Mouse (Mus musculus) hindbrain, embryonic 15.5 days (tissue): ENCODE measurements around the gene Edem1. TPM values are rescaled to one million over a fixed set of nuclear protein-coding genes. Genes with fewer than 3 reads are reported as not detected.
A peak's percentile ranks its signal among the peaks of the same experiment; 100 is the strongest.

Source experiments
- ATAC-seq: fragments of 200-750 bp; cut with Nextera tagmentation; 2 replicates; pipeline ENCODE4 v1.8.0; 2017; ENCODE audit warnings: low read depth, moderate number of reproducible peaks, moderate TSS enrichment; ENCODE audit not compliant: low FRiP score
- H3K27ac ChIP-seq: fragments of 300-500 bp; sonication (generic); replicated peaks from 2 replicates; pipeline ENCODE4 v1.5.1; 2015; ENCODE audit warnings: mild to moderate bottlenecking, inconsistent platforms
- H3K27me3 ChIP-seq: fragments of 300-500 bp; sonication (generic); 2 replicates; pipeline ENCODE4 v1.6.1; 2015; ENCODE audit warnings: control low read depth, inconsistent platforms
- H3K36me3 ChIP-seq: fragments of 300-500 bp; sonication (generic); 2 replicates; pipeline ENCODE4 v1.6.1; 2015; ENCODE audit warnings: control low read depth, inconsistent platforms
- H3K4me1 ChIP-seq: fragments of 300-500 bp; sonication (generic); replicated peaks from 2 replicates; pipeline ENCODE4 v1.6.1; 2015; ENCODE audit warnings: control low read depth, inconsistent platforms
- H3K4me2 ChIP-seq: fragments of 300-500 bp; sonication (generic); 2 replicates; pipeline ENCODE4 v1.6.1; 2015; ENCODE audit warnings: moderate library complexity, mild to moderate bottlenecking, inconsistent platforms
- H3K4me3 ChIP-seq: fragments of 300-500 bp; sonication (generic); 2 replicates; pipeline ENCODE4 v1.5.1; 2015; ENCODE audit warnings: mild to moderate bottlenecking, inconsistent platforms
- H3K9ac ChIP-seq: fragments of 300-500 bp; sonication (generic); 2 replicates; pipeline ENCODE4 v1.6.1; 2015; ENCODE audit warnings: inconsistent platforms
- H3K9me3 ChIP-seq: fragments of 300-500 bp; sonication (generic); 2 replicates; pipeline ENCODE4 v1.6.1; 2016; ENCODE audit warnings: control low read depth, inconsistent platforms
- WGBS: fragments of 180-500 bp; shearing (Covaris S2); methylation state at CpG from one replicate; pipeline ENCODE4 v1.1.7; 2015; 5-methylcytosine and 5-hydroxymethylcytosine counted together
- polyA plus RNA-seq: library from polyadenylated mRNA; unstranded; fragments of >200 nt; fragmentation: Nextera tagmentation; extraction: Ambion mirVana; gene quantifications from 2 replicates; pipeline ENCODE4 v1.2.1, GENCODE M21; 2015

Edem1 gene
- 5.8 and 10.2 TPM in 2 replicates for polyA plus RNA-seq

DNA sequence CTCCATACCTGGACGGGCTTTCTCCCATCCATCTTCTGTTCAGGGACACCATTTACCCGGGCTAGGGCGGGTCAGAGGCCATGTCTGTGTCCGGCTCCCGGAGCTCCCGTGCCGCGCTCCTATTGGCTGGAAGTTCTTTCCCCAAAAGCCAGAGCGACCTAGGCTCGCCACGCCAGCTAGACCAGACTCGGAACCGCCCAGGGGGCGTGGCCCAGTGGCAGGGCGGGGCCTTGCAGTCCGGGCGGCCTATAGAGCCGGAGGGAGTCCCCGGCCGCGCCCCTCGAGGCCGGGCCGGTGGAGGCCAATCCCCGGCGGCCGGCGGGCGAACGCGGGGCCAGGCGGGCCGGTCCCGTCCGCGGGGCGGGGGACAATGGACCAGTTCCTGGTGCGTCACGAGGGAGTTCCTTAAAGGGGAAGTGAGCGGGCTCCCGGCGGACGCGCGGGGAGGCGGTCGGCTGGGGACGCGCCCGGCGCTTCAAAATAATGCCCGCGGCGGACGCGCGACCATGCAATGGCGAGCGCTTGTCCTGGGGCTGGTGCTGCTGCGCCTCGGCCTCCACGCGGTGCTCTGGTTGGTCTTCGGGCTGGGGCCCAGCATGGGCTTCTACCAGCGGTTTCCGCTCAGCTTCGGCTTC, at the start of gene Edem1:
Gene Edem1 (plus strand): TSS at position 408 of the 635 bp plus-strand sequence.
- Histone ChIP-seq H3K4me1 (peaks cover 18% of the 10 kb centered on the region), H3K27me3 (no peaks in the 10 kb centered on the region), H3K9ac (peak within 1 kb of the TSS; percentile 82), H3K4me3 (peak within 1 kb of the TSS; percentile 73), H3K36me3 (peaks cover 4% of the 10 kb centered on the region; the same call in 1 of the 2 replicates), H3K9me3 (no peaks in the 10 kb centered on the region), H3K27ac (peak within 1 kb of the TSS; percentile 77), H3K4me2 (peak within 1 kb of the TSS; percentile 80)
- peak; percentile 96 for ATAC-seq
- under 1% methylated on average over 65 of the region's 67 CpGs for WGBS

DNA sequence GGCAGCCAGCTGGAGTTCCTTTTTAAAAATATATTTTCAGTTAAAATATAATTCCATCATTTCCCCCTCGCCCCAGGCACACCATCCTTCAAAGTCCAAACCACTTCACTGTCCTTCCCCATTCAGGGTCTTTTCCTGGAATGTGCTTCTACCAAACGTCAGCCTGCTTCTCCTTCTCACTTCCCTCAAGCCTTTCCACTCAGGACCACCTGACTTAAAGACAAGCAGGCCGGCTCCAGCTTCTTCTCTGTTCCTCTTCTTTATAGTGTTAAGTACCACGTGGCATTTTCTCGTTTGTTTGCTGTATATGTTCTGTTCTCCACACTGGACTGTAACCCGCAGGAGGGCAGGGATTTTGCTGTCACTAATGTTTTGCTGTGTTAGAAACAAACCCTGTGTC, 46.6 kb upstream of the Edem1 start:
- ATAC-seq = no peak
- Histone ChIP-seq H3K4me1 (peaks cover 30% of the 10 kb centered on the region), H3K27ac (no peak overlapping the region), H3K4me2 (no peak overlapping the region), H3K27me3 (no peaks in the 10 kb centered on the region), H3K9me3 (no peaks in the 10 kb centered on the region), H3K9ac (no peak overlapping the region), H3K4me3 (no peak overlapping the region), H3K36me3 (no peaks in the 10 kb centered on the region)
- WGBS = 70% methylated on average over 6 of the region's 6 CpGs

DNA sequence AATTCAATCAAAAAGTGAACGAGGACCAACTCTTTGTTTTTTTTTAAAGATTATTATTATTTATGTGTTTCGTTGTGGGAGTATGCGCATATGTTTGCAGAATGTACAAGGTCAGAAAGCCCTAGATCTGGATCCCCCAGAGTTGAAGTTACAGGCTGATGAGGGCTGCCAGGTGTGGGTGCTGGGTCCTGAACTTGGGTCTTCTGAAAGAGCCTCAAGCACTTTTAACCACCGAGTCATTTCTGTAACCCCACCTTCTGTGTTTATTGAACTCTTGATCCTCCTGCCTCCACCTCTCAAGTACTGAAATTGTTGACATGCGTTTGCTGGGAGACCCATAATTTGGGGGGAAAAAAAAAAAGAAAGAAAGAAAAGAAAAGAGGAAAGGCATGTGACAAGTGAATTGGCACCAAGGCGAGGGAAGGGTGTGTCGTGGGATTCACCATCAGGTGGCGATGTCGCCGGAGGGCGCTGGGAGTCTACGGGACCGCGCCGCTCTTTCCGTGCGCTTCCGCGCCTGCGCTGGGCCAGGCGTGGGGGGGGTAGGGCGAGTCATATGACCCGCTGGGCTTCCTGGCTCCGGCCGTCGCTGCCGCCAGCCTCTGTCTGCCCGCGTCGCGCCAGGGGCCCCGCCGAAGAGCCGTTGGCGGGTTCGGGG, 45.8 kb upstream of the Edem1 start, which contains the start of gene Arl8b:
Gene Arl8b (plus strand): TSS at position 574 of the 658 bp plus-strand sequence.
- Histone ChIP-seq H3K4me3 (peak within 1 kb of the TSS; percentile 90), H3K27ac (peak within 1 kb of the TSS; percentile 89), H3K36me3 (no peaks in the 10 kb centered on the region), H3K4me2 (peak within 1 kb of the TSS; percentile 64), H3K9me3 (no peaks in the 10 kb centered on the region), H3K9ac (peak within 1 kb of the TSS; percentile 99), H3K27me3 (no peaks in the 10 kb centered on the region), H3K4me1 (peaks cover 30% of the 10 kb centered on the region)
- 10% methylated on average over 36 of the region's 36 CpGs for WGBS
- peak; percentile 95 for ATAC-seq

DNA sequence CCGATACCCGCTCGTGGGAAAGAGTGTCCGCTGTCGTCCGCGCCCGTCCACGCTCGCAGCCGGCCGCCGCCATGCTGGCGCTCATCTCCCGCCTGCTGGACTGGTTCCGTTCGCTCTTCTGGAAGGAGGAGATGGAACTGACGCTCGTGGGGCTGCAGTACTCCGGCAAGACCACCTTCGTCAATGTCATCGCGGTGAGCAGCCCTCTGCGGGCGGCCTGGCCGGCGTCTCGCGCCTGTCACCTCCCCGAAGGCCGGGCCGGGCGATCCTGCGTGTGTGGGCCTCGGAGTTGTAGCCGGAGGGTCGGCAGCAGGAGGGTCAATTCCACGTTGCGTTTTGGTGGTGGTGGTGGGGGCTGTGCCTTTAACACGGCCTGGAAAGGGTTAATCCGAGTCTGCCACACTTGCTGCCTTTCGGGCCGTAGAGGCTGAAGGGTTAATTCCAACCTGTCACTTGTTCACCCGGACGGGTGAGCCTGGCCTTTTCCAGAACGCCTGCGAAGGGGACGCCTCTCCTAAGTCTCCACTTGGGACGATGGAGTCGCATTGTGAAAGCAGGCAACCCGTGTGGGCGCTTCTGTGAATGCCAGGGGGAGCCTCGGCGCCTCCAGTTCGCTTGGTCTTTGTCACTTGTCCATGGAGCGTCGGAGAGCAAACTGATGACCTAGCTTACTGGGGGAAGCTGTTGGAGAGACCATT, 45.1 kb upstream of the Edem1 start:
- ATAC-seq = peak; percentile 82
- peak overlapping the region; percentile 99 for H3K9ac ChIP-seq
- H3K36me3 ChIP-seq = no peaks in the 10 kb centered on the region
- no peaks in the 10 kb centered on the region for H3K9me3 ChIP-seq
- H3K4me2 ChIP-seq = peak overlapping the region; percentile 64
- under 1% methylated on average over 57 of the region's 57 CpGs for WGBS
- H3K4me3 ChIP-seq = peak overlapping the region; percentile 90
- peak overlapping the region; percentile 89 for H3K27ac ChIP-seq
- no peaks in the 10 kb centered on the region for H3K27me3 ChIP-seq
- H3K4me1 ChIP-seq = peaks cover 30% of the 10 kb centered on the region

DNA sequence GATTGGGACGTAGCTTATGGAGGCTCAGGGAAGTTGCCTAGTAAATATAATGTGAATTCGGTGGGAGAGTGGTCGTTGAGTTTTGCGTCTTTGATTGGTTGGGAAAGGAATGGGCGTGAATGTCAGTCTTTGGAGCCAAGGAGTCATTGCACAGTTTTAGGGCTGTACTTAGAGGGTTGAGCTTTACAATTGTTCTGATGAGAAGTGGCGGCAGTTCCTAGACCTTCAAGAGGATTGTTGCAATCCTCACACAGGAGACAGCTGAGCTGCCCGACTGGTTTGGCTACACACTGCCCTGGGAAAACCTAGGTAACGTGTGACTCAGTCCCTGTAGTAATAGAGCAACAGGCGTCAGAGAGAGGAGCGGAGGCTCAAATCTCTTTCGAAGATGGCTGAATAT, 44.4 kb upstream of the Edem1 start:
- peak overlapping the region; percentile 64 for H3K4me2 ChIP-seq
- H3K9ac ChIP-seq = peak overlapping the region; percentile 99
- peaks cover 30% of the 10 kb centered on the region for H3K4me1 ChIP-seq
- 37% methylated on average over 11 of the region's 11 CpGs for WGBS
- ATAC-seq = no peak
- no peaks in the 10 kb centered on the region for H3K27me3 ChIP-seq
- no peaks in the 10 kb centered on the region for H3K9me3 ChIP-seq
- peak overlapping the region; percentile 90 for H3K4me3 ChIP-seq
- H3K27ac ChIP-seq = peak overlapping the region; percentile 89; the same call in 1 of the 2 replicates
- H3K36me3 ChIP-seq = no peaks in the 10 kb centered on the region

DNA sequence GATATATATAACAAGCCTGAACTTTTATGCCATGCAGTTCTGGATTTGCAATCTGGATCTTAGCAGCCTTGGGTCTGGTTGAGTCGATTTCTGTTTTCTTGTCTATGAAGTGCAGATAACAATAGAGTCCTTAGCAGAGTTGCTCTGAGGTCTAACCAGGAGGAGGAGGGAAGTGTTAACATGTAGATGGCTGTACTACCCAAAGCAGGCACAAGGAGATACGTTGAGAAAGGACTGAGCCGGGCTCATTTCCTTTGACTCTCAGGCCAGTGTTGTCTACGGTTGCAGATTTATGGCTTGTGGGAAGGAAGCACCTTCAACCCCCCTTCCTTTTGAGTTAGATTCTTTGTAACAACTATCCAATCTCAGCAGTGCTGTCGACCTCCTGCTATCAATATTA, 43.6 kb upstream of the Edem1 start:
- WGBS = 73% methylated on average over 5 of the region's 5 CpGs
- Histone ChIP-seq H3K9ac (peak overlapping the region; percentile 99; the same call in 1 of the 2 replicates), H3K4me3 (peak overlapping the region; percentile 90), H3K4me1 (peaks cover 30% of the 10 kb centered on the region), H3K36me3 (no peaks in the 10 kb centered on the region), H3K27me3 (no peaks in the 10 kb centered on the region), H3K4me2 (peak overlapping the region; percentile 64), H3K27ac (no peak overlapping the region), H3K9me3 (no peaks in the 10 kb centered on the region)
- ATAC-seq = no peak

DNA sequence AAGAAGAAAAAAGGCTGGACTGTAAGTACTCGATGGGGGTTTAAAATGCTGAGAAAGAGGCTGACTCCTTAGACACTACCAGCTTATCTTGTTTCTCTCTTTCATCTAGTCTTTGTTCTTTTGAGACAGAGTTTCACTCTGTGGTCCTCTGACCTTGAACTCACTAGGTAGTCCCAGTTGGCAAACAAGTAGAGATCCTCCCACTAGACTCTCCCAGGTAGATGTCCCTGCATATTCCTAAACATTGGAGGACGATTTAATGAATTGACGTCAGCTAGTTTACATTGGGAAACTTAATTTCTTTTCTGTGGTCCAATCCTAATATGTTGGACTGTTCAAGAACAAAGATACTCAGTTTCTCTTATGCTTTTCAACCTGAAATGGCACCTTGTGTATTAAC, 42.9 kb upstream of the Edem1 start:
- Histone ChIP-seq H3K27me3 (no peaks in the 10 kb centered on the region), H3K4me3 (no peak overlapping the region), H3K27ac (no peak overlapping the region), H3K9ac (no peak overlapping the region), H3K4me1 (peaks cover 30% of the 10 kb centered on the region), H3K9me3 (no peaks in the 10 kb centered on the region), H3K36me3 (no peaks in the 10 kb centered on the region), H3K4me2 (0 out of 2 replicates have a peak overlapping the region, but pooled peaks have one; percentile 64)
- WGBS = 94% methylated on average over 3 of the region's 3 CpGs
- no peak for ATAC-seq

DNA sequence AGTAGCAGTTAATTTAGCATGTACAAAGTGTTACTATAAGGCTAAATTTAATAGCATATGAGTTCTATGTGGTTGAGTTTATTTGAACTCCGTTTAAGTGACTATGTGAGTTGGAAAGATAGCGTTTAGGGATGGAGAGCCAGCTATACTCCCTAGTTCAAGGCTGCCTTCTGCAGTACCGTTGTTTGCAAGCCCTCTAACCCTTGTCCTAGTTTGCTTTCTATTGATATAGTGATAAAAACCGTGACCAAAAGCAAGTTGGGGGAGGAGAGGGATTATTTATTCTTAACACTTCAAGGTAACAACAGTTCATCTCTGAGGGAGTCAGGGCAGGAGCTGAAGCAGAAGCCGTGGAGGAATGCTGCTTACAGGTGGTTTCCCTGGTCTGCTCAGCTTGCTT, 36.9 kb upstream of the Edem1 start:
- H3K9ac ChIP-seq = no peak overlapping the region
- no peaks in the 10 kb centered on the region for H3K36me3 ChIP-seq
- 80% methylated on average over 5 of the region's 5 CpGs for WGBS
- peaks cover 9% of the 10 kb centered on the region for H3K4me1 ChIP-seq
- no peaks in the 10 kb centered on the region for H3K27me3 ChIP-seq
- no peak overlapping the region for H3K4me2 ChIP-seq
- no peak for ATAC-seq
- H3K27ac ChIP-seq = no peak overlapping the region
- no peaks in the 10 kb centered on the region for H3K9me3 ChIP-seq
- no peak overlapping the region for H3K4me3 ChIP-seq

DNA sequence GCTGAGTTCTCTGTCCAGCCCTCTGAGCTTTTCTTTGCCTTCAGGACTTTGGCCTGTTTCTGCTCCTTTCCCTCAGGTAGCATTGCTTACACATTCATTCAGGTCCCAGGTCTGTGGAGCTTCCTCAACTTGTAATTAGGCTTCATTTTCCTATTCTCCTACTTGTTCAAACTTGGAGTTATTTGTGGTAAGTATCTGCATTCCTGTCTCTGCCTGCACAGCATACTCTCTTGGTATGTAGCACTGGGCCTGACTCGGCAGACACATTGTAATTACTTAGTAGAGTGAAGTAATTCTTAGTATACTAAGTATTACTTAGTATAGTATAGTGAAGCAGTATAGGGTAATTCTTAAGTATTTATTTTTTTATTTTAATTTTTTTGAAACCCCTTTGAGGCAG, 32.5 kb upstream of the Edem1 start:
- H3K9ac ChIP-seq = no peak overlapping the region
- no peaks in the 10 kb centered on the region for H3K27me3 ChIP-seq
- no peak overlapping the region for H3K27ac ChIP-seq
- H3K4me2 ChIP-seq = no peak overlapping the region
- H3K36me3 ChIP-seq = no peaks in the 10 kb centered on the region
- peaks cover 12% of the 10 kb centered on the region; the same call in 1 of the 2 replicates for H3K4me1 ChIP-seq
- WGBS = 84% methylated on average over 1 of the region's 1 CpGs
- no peaks in the 10 kb centered on the region for H3K9me3 ChIP-seq
- no peak overlapping the region for H3K4me3 ChIP-seq
- ATAC-seq = no peak

DNA sequence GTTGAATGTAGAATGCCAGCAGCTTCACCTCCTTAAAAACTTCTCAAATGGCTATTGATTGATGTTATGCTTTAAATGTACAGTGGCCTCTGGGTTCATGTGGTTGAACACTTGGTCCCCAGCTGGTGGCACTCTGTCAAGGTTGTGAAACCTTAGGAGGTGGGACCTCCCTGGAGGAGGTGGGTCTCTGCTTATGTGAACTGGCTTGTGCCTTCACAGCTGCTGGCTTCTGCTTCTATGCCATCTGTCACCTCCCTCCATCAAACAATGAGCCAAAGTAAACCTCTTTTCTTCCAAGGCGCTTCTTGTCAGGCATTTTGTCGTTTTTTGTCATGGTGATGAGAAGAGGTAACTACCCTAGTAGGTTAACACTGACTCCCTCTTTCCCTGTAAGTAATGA, 31.7 kb upstream of the Edem1 start:
- Histone ChIP-seq H3K4me3 (no peak overlapping the region), H3K4me2 (no peak overlapping the region), H3K27ac (no peak overlapping the region), H3K36me3 (no peaks in the 10 kb centered on the region), H3K27me3 (no peaks in the 10 kb centered on the region), H3K9me3 (no peaks in the 10 kb centered on the region), H3K9ac (no peak overlapping the region), H3K4me1 (peaks cover 12% of the 10 kb centered on the region; the same call in 1 of the 2 replicates)
- no peak for ATAC-seq
- WGBS = 24% methylated on average over 2 of the region's 2 CpGs

DNA sequence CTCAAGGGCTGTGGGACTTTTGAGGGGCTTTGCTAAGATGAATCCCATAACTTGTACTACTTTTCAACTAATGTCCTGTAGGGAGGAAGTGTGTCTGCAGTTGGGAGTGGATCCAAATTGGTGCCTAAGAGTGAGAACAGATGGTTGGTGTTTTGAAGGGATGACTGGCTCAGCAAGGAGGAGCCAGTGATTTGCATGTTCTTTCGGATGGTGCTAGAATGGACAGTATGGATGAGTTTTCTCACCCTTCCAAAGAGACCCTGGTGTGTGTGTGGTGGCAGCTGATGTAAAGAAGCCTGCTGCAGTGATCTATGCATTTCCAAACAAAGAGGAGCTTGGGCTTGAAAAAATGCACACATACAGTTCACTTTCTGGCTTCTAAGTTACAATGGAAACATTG, 23.2 kb upstream of the Edem1 start:
- no peak overlapping the region for H3K27ac ChIP-seq
- ATAC-seq = 0 out of 2 replicates have a peak, but pooled peaks have one; percentile 35
- no peak overlapping the region for H3K4me2 ChIP-seq
- H3K27me3 ChIP-seq = no peaks in the 10 kb centered on the region
- no peak overlapping the region for H3K9ac ChIP-seq
- no peaks in the 10 kb centered on the region for H3K36me3 ChIP-seq
- H3K9me3 ChIP-seq = no peaks in the 10 kb centered on the region
- H3K4me1 ChIP-seq = peaks cover 16% of the 10 kb centered on the region
- no peak overlapping the region for H3K4me3 ChIP-seq
- 7% methylated on average over 1 of the region's 1 CpGs for WGBS

DNA sequence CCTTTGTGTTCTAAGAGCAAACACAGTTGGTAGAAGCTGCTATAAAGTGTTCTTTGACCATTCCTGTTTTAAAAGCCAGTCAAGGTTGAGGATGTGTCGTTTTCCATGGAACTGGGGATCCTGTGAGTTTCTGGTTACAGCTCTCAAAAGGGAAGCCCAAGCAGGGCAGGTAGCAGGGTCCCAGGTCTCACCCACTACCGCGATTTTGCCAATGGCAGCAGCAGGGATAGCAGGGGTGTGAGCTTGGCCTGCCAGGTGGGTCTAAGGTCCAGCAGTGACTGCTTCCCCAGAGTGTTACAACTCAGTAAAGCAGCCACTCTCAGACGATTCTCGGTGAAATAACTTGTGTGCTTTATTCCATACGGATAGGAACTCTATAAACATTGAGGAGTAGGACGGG, 22.6 kb upstream of the Edem1 start:
- ATAC-seq = no peak
- Histone ChIP-seq H3K4me1 (peaks cover 16% of the 10 kb centered on the region), H3K9me3 (no peaks in the 10 kb centered on the region), H3K27me3 (no peaks in the 10 kb centered on the region), H3K27ac (no peak overlapping the region), H3K4me3 (no peak overlapping the region), H3K4me2 (no peak overlapping the region), H3K9ac (no peak overlapping the region), H3K36me3 (no peaks in the 10 kb centered on the region)
- WGBS = 86% methylated on average over 7 of the region's 7 CpGs
